Mouse (Mus musculus): ENCODE results near the gene Olfr348.

Gene Olfr348

DNA sequence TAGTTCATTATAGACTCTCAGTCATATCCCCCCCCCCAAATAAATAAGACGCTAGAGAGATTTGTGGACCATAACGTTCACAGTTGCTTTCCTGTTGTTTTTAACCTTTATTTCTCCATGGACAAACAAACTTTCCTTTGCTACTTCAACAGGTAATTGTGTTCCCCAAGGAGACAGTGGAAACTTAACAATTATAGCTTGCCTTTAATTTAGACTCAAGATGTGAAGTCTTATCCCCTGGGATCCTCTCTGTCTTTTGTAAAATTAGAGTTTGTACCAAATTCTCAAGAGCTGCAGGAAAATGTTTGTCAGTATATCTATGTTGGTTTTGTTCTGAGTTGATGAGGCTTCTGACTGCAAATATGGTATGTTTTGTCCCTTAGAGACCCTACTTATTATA, at the start of gene Olfr348:
Olfr348 (plus strand) TSS at position 301 of the 400 bp plus-strand sequence.
- no peak for DNase-seq (ENCODE audit: low read depth)

DNA sequence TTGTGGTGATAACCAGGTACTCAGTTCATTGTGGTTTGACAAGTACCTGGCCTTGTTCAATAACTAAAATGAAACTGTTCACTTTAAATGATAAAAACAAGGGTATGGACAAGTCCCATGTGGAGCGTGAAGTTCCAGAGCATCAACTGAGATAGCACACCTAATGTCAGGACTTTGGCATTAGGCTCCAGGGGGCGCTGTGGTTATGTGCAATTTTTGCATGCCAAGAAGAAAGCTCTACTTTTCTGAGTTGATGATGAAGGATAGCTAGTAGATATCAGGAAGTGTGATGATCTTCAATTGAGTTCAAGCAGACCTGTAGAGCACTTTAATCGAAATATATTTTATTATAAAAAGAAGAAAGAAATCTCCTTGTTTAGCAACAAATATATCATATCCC, 47.9 kb upstream of the Olfr348 start:
- no peak for DNase-seq (ENCODE audit: low read depth)

DNA sequence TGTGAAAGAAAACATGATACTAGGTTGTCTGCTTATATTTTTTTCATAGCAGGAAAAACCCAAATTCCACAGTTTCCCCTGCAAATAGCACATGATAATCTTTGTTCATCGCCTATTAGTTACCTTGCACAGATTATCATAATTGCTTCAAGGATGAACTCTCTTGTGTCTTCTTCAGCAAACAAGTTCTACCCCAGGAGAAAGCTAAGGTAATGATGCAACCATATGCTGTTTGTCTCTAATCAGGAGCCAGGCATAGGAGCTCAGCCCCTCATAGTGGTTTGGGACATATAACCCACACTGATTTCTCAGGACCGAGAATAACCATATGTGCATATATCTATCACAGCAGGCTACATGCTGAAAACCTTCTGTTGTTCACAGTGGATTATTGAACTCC, 6.2 kb downstream of the Olfr348 start, which contains the start of gene Olfr50:
Olfr50 (plus strand) TSS at position 301 of the 400 bp plus-strand sequence.
- DNase-seq (ENCODE audit: low read depth) = no peak

DNA sequence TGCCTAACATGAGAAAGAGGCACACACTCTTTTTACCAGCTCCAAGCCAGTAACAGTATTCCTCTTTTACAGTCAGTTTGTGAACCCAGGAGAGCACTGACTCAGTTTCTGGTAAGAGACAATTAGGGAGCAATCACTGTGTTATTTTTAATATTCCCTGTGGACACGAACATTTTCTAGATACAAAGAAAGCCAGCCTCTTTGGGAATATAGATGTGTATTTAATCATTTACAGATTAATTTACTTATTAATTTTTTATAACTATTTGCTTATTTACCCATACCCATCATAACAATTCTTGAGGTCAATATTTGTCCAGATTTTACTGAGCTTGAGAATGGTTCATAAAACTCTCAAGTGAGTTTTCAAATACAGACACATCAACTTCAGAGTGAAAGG, 32.9 kb downstream of the Olfr348 start, which contains the start of gene Olfr3:
Olfr3 (minus strand) TSS at position 101 of the 400 bp plus-strand sequence.
- no peak for DNase-seq (ENCODE audit: low read depth)
